In the genomic region with DNA sequence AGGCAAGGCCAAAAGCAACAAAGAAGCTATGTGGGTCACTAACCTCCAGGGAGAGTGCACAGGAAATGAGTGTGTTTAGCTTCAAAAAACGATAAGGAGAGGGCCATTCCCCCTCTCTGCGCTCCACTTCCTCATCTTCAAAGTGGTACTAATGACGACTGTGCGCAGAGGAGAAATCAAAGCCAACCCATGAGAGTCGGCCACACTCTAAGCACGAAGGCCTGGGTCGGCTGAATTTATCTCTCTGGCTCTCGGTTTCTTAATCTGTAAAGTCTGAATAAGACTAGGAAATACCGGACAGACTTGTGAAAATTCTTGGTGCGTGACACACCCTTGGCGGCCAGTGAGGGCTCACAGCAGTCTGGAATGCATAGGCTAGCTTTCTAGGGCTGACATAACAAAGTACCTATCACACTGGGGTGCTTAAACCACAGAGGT, we compare ENCODE assay signal across 9 mouse cellular contexts.
DNase-seq lines count a peak whose midpoint lies in the region; ATAC-seq and TF ChIP-seq lines count a peak whose summit lies in the region.
"Had no signal": no experiment of that assay in that cellular context is flagged by ENCODE, and none has a peak within 500 bp of the region (broad histone marks: within the 10 kb centered on the region; RNA-seq: fewer than 3 reads in every experiment).

No protein-coding gene starts in this region.

- H3K27me3 ChIP-seq in midbrain, embryonic 11.5 days (ENCODE audit: control insufficient read depth, insufficient read depth, low read length) = no peaks in the 10 kb centered on the region
- no peaks in the 10 kb centered on the region for H3K27me3 ChIP-seq in midbrain, postnatal 0 days (ENCODE audit: insufficient read depth, low read length)
- H3K27me3 ChIP-seq in heart, embryonic 11.5 days (ENCODE audit: control insufficient read depth, insufficient read depth, low read length) = no peaks in the 10 kb centered on the region
- no peaks in the 10 kb centered on the region for H3K27me3 ChIP-seq in forebrain, embryonic 14.5 days (replicated peaks; ENCODE audit: control insufficient read depth, insufficient read depth, low read length)
- H3K27me3 ChIP-seq: neural tube, embryonic 12.5 days had no signal

- WGBS in midbrain, embryonic 11.5 days = 61% methylated on average over 11 of the region's 11 CpGs
- 48% methylated on average over 11 of the region's 11 CpGs for WGBS in midbrain, postnatal 0 days
- WGBS in heart, embryonic 11.5 days (ENCODE audit: insufficient replicate concordance) = 16% methylated on average over 11 of the region's 11 CpGs
- WGBS in forebrain, embryonic 14.5 days = 79% methylated on average over 11 of the region's 11 CpGs

- DNase-seq in midbrain, embryonic 11.5 days (ENCODE audit: low spot score, missing footprints) = peak; percentile 57
- DNase-seq in midbrain, postnatal 0 days (ENCODE audit: low spot score) = no peak
- DNase-seq in kidney, postnatal 36 days = peak; percentile 32 to 42
- no peak for DNase-seq in retina, embryonic 14.5 days (ENCODE audit: low spot score)
- no peak for DNase-seq in forebrain, embryonic 14.5 days (ENCODE audit: low spot score)
- DNase-seq in layer of hippocampus, postnatal 10 days (ENCODE audit: low spot score in 2 of 2) = no peak

- no peak overlapping the region for H3K27ac ChIP-seq in midbrain, embryonic 11.5 days (ENCODE audit: low read depth, low read length)
- H3K27ac ChIP-seq in midbrain, postnatal 0 days (ENCODE audit: low read depth, low read length) = no peak overlapping the region
- peak overlapping the region; percentile 57 for H3K27ac ChIP-seq in heart, embryonic 11.5 days (ENCODE audit: low read depth, low read length)
- H3K27ac ChIP-seq in forebrain, embryonic 14.5 days (ENCODE audit: low read depth, low read length) = no peak overlapping the region
- H3K27ac ChIP-seq: neural tube, embryonic 12.5 days had no signal

- H3K9ac ChIP-seq in midbrain, embryonic 11.5 days (ENCODE audit: low read length) = no peak overlapping the region
- H3K9ac ChIP-seq in midbrain, postnatal 0 days (replicated peaks; ENCODE audit: low read length, poor library complexity, severe bottlenecking) = no peak overlapping the region
- H3K9ac ChIP-seq in heart, embryonic 11.5 days (ENCODE audit: low read depth, low read length) = no peak overlapping the region
- H3K9ac ChIP-seq in forebrain, embryonic 14.5 days (ENCODE audit: low read length) = no peak overlapping the region
- H3K9ac ChIP-seq: neural tube, embryonic 12.5 days had no signal

- no peaks in the 10 kb centered on the region; the same call in 1 of the 2 replicates for H3K9me3 ChIP-seq in midbrain, embryonic 11.5 days (ENCODE audit: control insufficient read depth, low read length)
- H3K9me3 ChIP-seq in midbrain, postnatal 0 days (ENCODE audit: low read length) = no peaks in the 10 kb centered on the region
- no peaks in the 10 kb centered on the region for H3K9me3 ChIP-seq in heart, embryonic 11.5 days (replicated peaks; ENCODE audit: control insufficient read depth, low read length)
- H3K9me3 ChIP-seq in forebrain, embryonic 14.5 days (replicated peaks; ENCODE audit: control insufficient read depth, low read length) = no peaks in the 10 kb centered on the region
- H3K9me3 ChIP-seq: neural tube, embryonic 12.5 days had no signal

- H3K36me3 ChIP-seq in midbrain, embryonic 11.5 days (ENCODE audit: control insufficient read depth, insufficient read depth, low read length) = no peaks in the 10 kb centered on the region
- no peaks in the 10 kb centered on the region for H3K36me3 ChIP-seq in midbrain, postnatal 0 days (ENCODE audit: insufficient read depth, low read length)
- no peaks in the 10 kb centered on the region for H3K36me3 ChIP-seq in heart, embryonic 11.5 days (ENCODE audit: control insufficient read depth, insufficient read depth, low read length)
- no peaks in the 10 kb centered on the region for H3K36me3 ChIP-seq in forebrain, embryonic 14.5 days (ENCODE audit: control insufficient read depth, insufficient read depth, low read length)
- H3K36me3 ChIP-seq: neural tube, embryonic 12.5 days had no signal

- no peak for TF ChIP-seq CTCF in midbrain, postnatal 0 days (IDR thresholded peaks at IDR 0.05)

- no peaks in the 10 kb centered on the region for H3K4me1 ChIP-seq in midbrain, embryonic 11.5 days (ENCODE audit: control insufficient read depth, insufficient read depth, low read length)
- H3K4me1 ChIP-seq in midbrain, postnatal 0 days (ENCODE audit: insufficient read depth, low read length) = no peaks in the 10 kb centered on the region
- peaks cover 27% of the 10 kb centered on the region for H3K4me1 ChIP-seq in heart, embryonic 11.5 days (ENCODE audit: control insufficient read depth, insufficient read depth, low read length)
- no peaks in the 10 kb centered on the region for H3K4me1 ChIP-seq in forebrain, embryonic 14.5 days (ENCODE audit: control insufficient read depth, insufficient read depth, low read length)
- H3K4me1 ChIP-seq: neural tube, embryonic 12.5 days had no signal

- no peak overlapping the region for H3K4me2 ChIP-seq in midbrain, embryonic 11.5 days
- no peak overlapping the region for H3K4me2 ChIP-seq in midbrain, postnatal 0 days (ENCODE audit: low read depth, low read length, poor library complexity, severe bottlenecking)
- H3K4me2 ChIP-seq in heart, embryonic 11.5 days = peak overlapping the region; percentile 4
- H3K4me2 ChIP-seq in forebrain, embryonic 14.5 days (ENCODE audit: low read length) = no peak overlapping the region
- H3K4me2 ChIP-seq: neural tube, embryonic 12.5 days had no signal

- H3K4me3 ChIP-seq in midbrain, embryonic 11.5 days (ENCODE audit: low read depth, low read length) = no peak overlapping the region
- H3K4me3 ChIP-seq in midbrain, postnatal 0 days (ENCODE audit: low read depth, low read length) = no peak overlapping the region
- H3K4me3 ChIP-seq in heart, embryonic 11.5 days (ENCODE audit: low read depth, low read length) = no peak overlapping the region
- H3K4me3 ChIP-seq in forebrain, embryonic 14.5 days (ENCODE audit: low read depth, low read length) = no peak overlapping the region
- H3K4me3 ChIP-seq: neural tube, embryonic 12.5 days had no signal

- no peak for ATAC-seq in midbrain, embryonic 11.5 days (ENCODE audit: low FRiP score)
- ATAC-seq in midbrain, postnatal 0 days (ENCODE audit: low FRiP score) = no peak
- ATAC-seq in heart, embryonic 11.5 days (replicated peaks; ENCODE audit: insufficient number of reproducible peaks, low FRiP score, low TSS enrichment) = peak; percentile 66; the same call in 1 of the 2 replicates
- ATAC-seq in megakaryocyte-erythroid progenitor cell, adult 5-6 weeks (replicated peaks; ENCODE audit: low FRiP score, low TSS enrichment, poor library complexity, severe bottlenecking) = peak; percentile 78
- ATAC-seq in forebrain, embryonic 14.5 days = no peak

Comparison
In these comparisons a context has a peak if more than half of its experiments do, and no peak if none do; other contexts are left out.
1. DNase-seq: peak in midbrain, embryonic 11.5 days (single experiment) and kidney, postnatal 36 days (2 of 2); none in midbrain, postnatal 0 days (single experiment), retina, embryonic 14.5 days (single experiment), forebrain, embryonic 14.5 days (single experiment) and layer of hippocampus, postnatal 10 days (0 of 2).
2. ATAC-seq: peak in heart, embryonic 11.5 days (single experiment) and megakaryocyte-erythroid progenitor cell, adult 5-6 weeks (single experiment); none in midbrain, embryonic 11.5 days (single experiment), midbrain, postnatal 0 days (single experiment) and forebrain, embryonic 14.5 days (single experiment).